Mouse (Mus musculus) stomach, postnatal 0 days (tissue): Measurements from ENCODE around the gene Clpsl2. TPM values are rescaled to one million over a fixed set of nuclear protein-coding genes. Genes with fewer than 3 reads are reported as not detected.

ENCODE experiments used
- ATAC-seq: fragments of 200-750 bp; cut with Nextera tagmentation; 2 replicates; pipeline ENCODE4 v1.8.0; 2017; ENCODE audit not compliant: low FRiP score, low TSS enrichment
- DNase-seq: peaks from one replicate; pipeline ENCODE4 v3.0.0-alpha.2; 2016; ENCODE audit warnings: low spot score
- H3K27ac ChIP-seq: fragments of 300-500 bp; sonication (generic); replicated peaks from 2 replicates; pipeline ENCODE4 v1.5.1; 2014; ENCODE audit warnings: mild to moderate bottlenecking, control low read depth
- H3K27me3 ChIP-seq: fragments of 300-500 bp; sonication (generic); 2 replicates; pipeline ENCODE4 v1.6.1; 2014; ENCODE audit warnings: low read length; ENCODE audit not compliant: control insufficient read depth, insufficient read depth
- H3K36me3 ChIP-seq: fragments of 300-500 bp; sonication (generic); 2 replicates; pipeline ENCODE4 v1.6.1; 2014; ENCODE audit warnings: low read length, mixed read lengths; ENCODE audit not compliant: control insufficient read depth, insufficient read depth
- H3K4me1 ChIP-seq: fragments of 300-500 bp; sonication (generic); replicated peaks from 2 replicates; pipeline ENCODE4 v1.6.1; 2014; ENCODE audit warnings: antibody characterized with exemption; ENCODE audit not compliant: control insufficient read depth, insufficient read depth
- H3K4me2 ChIP-seq: fragments of 300-500 bp; sonication (generic); replicated peaks from 2 replicates; pipeline ENCODE4 v1.6.1; 2014; ENCODE audit warnings: low read depth, mild to moderate bottlenecking, control low read depth, moderate library complexity
- H3K4me3 ChIP-seq: fragments of 300-500 bp; sonication (generic); 2 replicates; pipeline ENCODE4 v1.5.1; 2014; ENCODE audit warnings: low read depth, low read length, control low read depth
- H3K9ac ChIP-seq: fragments of 300-500 bp; sonication (generic); 2 replicates; pipeline ENCODE4 v1.6.1; 2014; ENCODE audit warnings: mild to moderate bottlenecking, low read length, control low read depth, mixed read lengths
- H3K9me3 ChIP-seq: fragments of 300-500 bp; sonication (generic); 2 replicates; pipeline ENCODE4 v1.6.1; 2016; ENCODE audit warnings: low read length; ENCODE audit not compliant: control insufficient read depth
- CTCF ChIP-seq: IDR thresholded peaks from 2 replicates; pipeline ENCODE4 v1.5.1; 2016; ENCODE audit warnings: antibody characterized with exemption, low read depth, mild to moderate bottlenecking, moderate library complexity
- EP300 ChIP-seq: optimal IDR thresholded peaks from 2 replicates; pipeline ENCODE3; 2016; ENCODE audit warnings: antibody characterized with exemption
- WGBS: fragments of 180-500 bp; shearing (Covaris S2); extraction: QIAGEN DNeasy Blood & Tissue Kit; methylation state at CpG from one replicate; pipeline ENCODE4 v1.1.7; 2014; 5-methylcytosine and 5-hydroxymethylcytosine counted together
- polyA plus RNA-seq: library from polyadenylated mRNA; unstranded; fragments of >200 nt; fragmentation: Nextera tagmentation; extraction: Ambion mirVana; gene quantifications from 2 replicates; pipeline ENCODE4 v1.2.1, GENCODE M21; 2015

The Clpsl2 gene
- polyA plus RNA-seq, 1 experiment from 2014 or later: not detected

DNA sequence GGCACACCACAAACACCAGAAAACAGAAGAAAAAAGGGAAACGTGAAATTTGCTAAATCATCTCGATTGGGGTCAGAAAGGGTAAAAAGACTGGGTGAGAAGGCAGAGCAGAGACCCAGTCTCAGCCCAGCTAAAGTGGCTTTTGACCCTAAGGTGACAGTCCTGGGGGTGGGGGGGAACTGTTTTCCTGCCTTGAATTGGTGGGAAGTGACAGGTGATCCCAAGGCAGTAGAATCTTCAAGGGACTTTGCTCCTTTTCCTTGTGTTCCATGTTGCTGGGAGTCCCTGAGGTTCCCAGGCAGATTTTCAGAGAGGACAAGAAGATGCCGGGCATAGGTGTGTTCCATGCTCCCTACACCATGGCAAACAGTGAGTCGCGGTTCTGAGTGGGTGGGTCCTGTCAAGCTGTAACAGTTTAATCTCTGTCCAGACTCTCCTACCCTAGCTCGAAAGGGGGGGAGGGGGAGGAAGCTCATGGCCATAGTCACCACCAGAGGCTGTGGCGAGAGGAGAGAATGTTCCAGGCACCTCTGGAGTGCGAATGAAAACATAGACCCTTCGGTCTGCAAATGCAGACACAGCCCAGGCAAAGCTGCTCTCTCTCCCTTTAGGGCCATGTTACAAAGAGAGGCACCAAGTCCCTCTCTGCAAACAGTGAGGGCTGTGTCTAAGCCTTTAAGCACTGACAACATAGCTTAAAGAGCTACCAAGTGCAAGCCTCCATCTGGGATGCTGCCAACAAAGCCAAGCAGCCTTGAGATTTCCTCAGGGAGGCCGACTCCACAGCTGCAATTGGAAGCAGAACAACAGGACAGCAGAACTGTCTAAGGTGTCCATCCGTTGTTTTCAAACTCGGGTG, 21.8 kb upstream of the Clpsl2 start:
- Histone ChIP-seq H3K4me3 (no peak overlapping the region), H3K27ac (peak overlapping the region; percentile 69; the same call in 1 of the 2 replicates), H3K27me3 (no peaks in the 10 kb centered on the region), H3K36me3 (no peaks in the 10 kb centered on the region), H3K4me2 (peak overlapping the region; percentile 39), H3K4me1 (peaks cover 11% of the 10 kb centered on the region), H3K9me3 (no peaks in the 10 kb centered on the region), H3K9ac (peak overlapping the region; percentile 38)
- WGBS: 30% methylated on average over 12 of the region's 12 CpGs
- 0 out of 2 replicates have a peak, but pooled peaks have one; percentile 3 for ATAC-seq
- TF ChIP-seq EP300 (no peak), CTCF (no peak)
- DNase-seq: peak; percentile 48

DNA sequence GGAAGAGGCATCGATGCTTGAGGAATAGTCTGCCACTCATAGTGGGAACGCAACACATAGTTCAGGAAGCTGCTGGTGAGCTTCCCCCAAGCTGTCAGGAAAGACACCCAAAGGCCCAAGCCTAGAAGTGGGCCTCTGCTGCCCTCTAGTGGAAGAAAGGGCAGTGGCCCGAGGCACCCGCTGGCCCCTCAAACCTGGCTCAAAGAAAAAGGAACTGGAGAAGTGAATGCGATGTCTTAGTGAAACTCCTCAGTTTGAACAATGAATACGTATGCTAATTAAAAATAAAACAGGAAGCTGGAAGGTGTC, 21.2 kb upstream of the Clpsl2 start:
- under 1% methylated on average over 6 of the region's 6 CpGs for WGBS
- no peaks in the 10 kb centered on the region for H3K27me3 ChIP-seq
- no peak overlapping the region for H3K4me3 ChIP-seq
- H3K9ac ChIP-seq: peak overlapping the region; percentile 38
- no peaks in the 10 kb centered on the region for H3K36me3 ChIP-seq
- no peaks in the 10 kb centered on the region for H3K9me3 ChIP-seq
- no peak overlapping the region for H3K27ac ChIP-seq
- peak overlapping the region; percentile 39 for H3K4me2 ChIP-seq
- H3K4me1 ChIP-seq: peaks cover 11% of the 10 kb centered on the region
- ATAC-seq: peak; percentile 60; the same call in 1 of the 2 replicates
- TF ChIP-seq EP300 (no peak), CTCF (peak; percentile 99)
- DNase-seq: peak; percentile 84

- H3K4me3 ChIP-seq: no peak overlapping the region
- no peak overlapping the region for H3K27ac ChIP-seq
- DNase-seq: no peak
- H3K9me3 ChIP-seq: no peaks in the 10 kb centered on the region
- TF ChIP-seq CTCF: no peak
- no peak for TF ChIP-seq EP300
- H3K27me3 ChIP-seq: no peaks in the 10 kb centered on the region
- whole genome bisulfite sequencing: 63% methylated on average over 4 of the region's 4 CpGs
- peaks cover 9% of the 10 kb centered on the region for H3K4me1 ChIP-seq
- no peak for ATAC-seq
- H3K4me2 ChIP-seq: no peak overlapping the region
- H3K36me3 ChIP-seq: no peaks in the 10 kb centered on the region
- no peak overlapping the region for H3K9ac ChIP-seq
These were observed 20.1 kb upstream of the Clpsl2 start for GRCm38 (mm10) chr17:28529116-28529515.

GRCm38 (mm10) chr17:28530506-28530905, 18.7 kb upstream of the Clpsl2 start, which contains the start of gene Armc12:
TSS of gene Armc12 (plus strand) at chr17:28530806.
- 88% methylated on average over 6 of the region's 6 CpGs for WGBS
- Histone ChIP-seq H3K9ac (no peak within 1 kb of the TSS), H3K4me3 (no peak within 1 kb of the TSS), H3K9me3 (no peaks in the 10 kb centered on the region), H3K4me2 (no peak within 1 kb of the TSS), H3K36me3 (no peaks in the 10 kb centered on the region), H3K27ac (no peak within 1 kb of the TSS), H3K4me1 (peaks cover 8% of the 10 kb centered on the region), H3K27me3 (no peaks in the 10 kb centered on the region)
- no peak for ATAC-seq
- no peak for DNase-seq
- TF ChIP-seq EP300 (no peak), CTCF (no peak)

DNA sequence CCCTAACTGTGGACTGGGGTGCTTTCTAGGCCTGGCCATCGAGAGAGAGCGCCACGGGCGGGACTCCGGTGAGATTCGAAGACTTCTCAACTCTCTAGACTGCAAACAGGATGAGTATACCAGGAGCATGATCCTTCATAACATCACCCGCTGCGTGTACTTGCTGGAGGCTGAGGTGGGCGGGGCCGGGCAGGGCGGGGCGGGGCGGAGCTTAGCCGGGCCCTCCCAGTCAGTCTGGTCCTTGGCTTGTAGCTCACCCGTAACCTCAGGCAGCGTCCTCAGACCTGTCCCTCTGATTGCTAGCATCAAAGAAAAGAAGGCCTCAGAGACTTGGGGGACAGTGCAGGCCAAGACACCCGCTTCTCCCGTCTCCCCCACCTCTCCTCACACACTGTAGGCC, 17.3 kb upstream of the Clpsl2 start:
- no peak for TF ChIP-seq CTCF
- TF ChIP-seq EP300: no peak
- Histone ChIP-seq H3K9me3 (no peaks in the 10 kb centered on the region), H3K9ac (no peak overlapping the region), H3K27me3 (no peaks in the 10 kb centered on the region), H3K4me3 (no peak overlapping the region), H3K4me1 (peaks cover 8% of the 10 kb centered on the region), H3K4me2 (no peak overlapping the region), H3K36me3 (no peaks in the 10 kb centered on the region), H3K27ac (no peak overlapping the region)
- DNase-seq (peak; percentile 59), ATAC-seq (peak; percentile 41; the same call in 1 of the 2 replicates)
- WGBS: 22% methylated on average over 18 of the region's 18 CpGs

- H3K4me2 ChIP-seq: no peak overlapping the region
- DNase-seq (no peak), ATAC-seq (no peak)
- no peaks in the 10 kb centered on the region for H3K9me3 ChIP-seq
- no peak overlapping the region for H3K27ac ChIP-seq
- peaks cover 2% of the 10 kb centered on the region for H3K4me1 ChIP-seq
- no peaks in the 10 kb centered on the region for H3K27me3 ChIP-seq
- no peaks in the 10 kb centered on the region for H3K36me3 ChIP-seq
- WGBS: 85% methylated on average over 7 of the region's 7 CpGs
- no peak for TF ChIP-seq EP300
- TF ChIP-seq CTCF: no peak
- no peak overlapping the region for H3K4me3 ChIP-seq
- no peak overlapping the region for H3K9ac ChIP-seq
These were observed 16.7 kb upstream of the Clpsl2 start for GRCm38 (mm10) chr17:28532557-28532956.
